Mouse (Mus musculus): Measurements from ENCODE around the gene Gm26620.

GRCm38 (mm10) chr1:170868107-170868904 lies 16.6 kb upstream of the Gm26620 start:
- TF ChIP-seq CTCF (IDR thresholded peaks at IDR 0.05; ENCODE audit: extremely low read depth, insufficient read depth, low read length) (no peak), POLR2A (IDR thresholded peaks at IDR 0.05; ENCODE audit: extremely low read depth, insufficient read depth, low read length) (no peak)
